Mouse (Mus musculus) forebrain, embryonic 15.5 days (tissue): ENCODE results near the gene Il31ra. TPM values are rescaled to one million over a fixed set of nuclear protein-coding genes. Genes with fewer than 3 reads are reported as not detected.

ENCODE experiments used
- ATAC-seq: fragments of 200-750 bp; cut with Nextera tagmentation; replicated peaks from 2 replicates; pipeline ENCODE4 v1.8.0; 2017; ENCODE audit warnings: mild to moderate bottlenecking, moderate TSS enrichment, moderate library complexity
- H3K27ac ChIP-seq: fragments of 300-500 bp; sonication (generic); replicated peaks from 2 replicates; pipeline ENCODE4 v1.5.1; 2015; ENCODE audit warnings: mild to moderate bottlenecking, inconsistent platforms
- H3K27me3 ChIP-seq: fragments of 300-500 bp; sonication (generic); 2 replicates; pipeline ENCODE4 v1.6.1; 2015; ENCODE audit warnings: inconsistent platforms
- H3K36me3 ChIP-seq: fragments of 300-500 bp; sonication (generic); 2 replicates; pipeline ENCODE4 v1.6.1; 2015; ENCODE audit warnings: mild to moderate bottlenecking, inconsistent platforms
- H3K4me1 ChIP-seq: fragments of 300-500 bp; sonication (generic); 2 replicates; pipeline ENCODE4 v1.6.1; 2015; ENCODE audit warnings: inconsistent platforms
- H3K4me2 ChIP-seq: fragments of 300-500 bp; sonication (generic); replicated peaks from 2 replicates; pipeline ENCODE4 v1.6.1; 2015; ENCODE audit warnings: mild to moderate bottlenecking, inconsistent platforms
- H3K4me3 ChIP-seq: fragments of 300-500 bp; sonication (generic); 2 replicates; pipeline ENCODE4 v1.5.1; 2015; ENCODE audit warnings: mild to moderate bottlenecking, inconsistent platforms
- H3K9ac ChIP-seq: fragments of 300-500 bp; sonication (generic); replicated peaks from 2 replicates; pipeline ENCODE4 v1.6.1; 2015; ENCODE audit warnings: mild to moderate bottlenecking, inconsistent platforms
- H3K9me3 ChIP-seq: fragments of 300-500 bp; sonication (generic); 2 replicates; pipeline ENCODE4 v1.6.1; 2016; ENCODE audit warnings: inconsistent platforms
- WGBS: fragments of 180-500 bp; shearing (Covaris S2); methylation state at CpG from one replicate; pipeline ENCODE4 v1.1.7; 2015; ENCODE audit warnings: mixed read lengths; 5-methylcytosine and 5-hydroxymethylcytosine counted together
- polyA plus RNA-seq: library from polyadenylated mRNA; unstranded; fragments of >200 nt; fragmentation: Nextera tagmentation; extraction: Ambion mirVana; gene quantifications from 2 replicates; pipeline ENCODE4 v1.2.1, GENCODE M21; 2015

Il31ra gene
- polyA plus RNA-seq, 1 experiment from 2014 or later, result 0.19 TPM

DNA sequence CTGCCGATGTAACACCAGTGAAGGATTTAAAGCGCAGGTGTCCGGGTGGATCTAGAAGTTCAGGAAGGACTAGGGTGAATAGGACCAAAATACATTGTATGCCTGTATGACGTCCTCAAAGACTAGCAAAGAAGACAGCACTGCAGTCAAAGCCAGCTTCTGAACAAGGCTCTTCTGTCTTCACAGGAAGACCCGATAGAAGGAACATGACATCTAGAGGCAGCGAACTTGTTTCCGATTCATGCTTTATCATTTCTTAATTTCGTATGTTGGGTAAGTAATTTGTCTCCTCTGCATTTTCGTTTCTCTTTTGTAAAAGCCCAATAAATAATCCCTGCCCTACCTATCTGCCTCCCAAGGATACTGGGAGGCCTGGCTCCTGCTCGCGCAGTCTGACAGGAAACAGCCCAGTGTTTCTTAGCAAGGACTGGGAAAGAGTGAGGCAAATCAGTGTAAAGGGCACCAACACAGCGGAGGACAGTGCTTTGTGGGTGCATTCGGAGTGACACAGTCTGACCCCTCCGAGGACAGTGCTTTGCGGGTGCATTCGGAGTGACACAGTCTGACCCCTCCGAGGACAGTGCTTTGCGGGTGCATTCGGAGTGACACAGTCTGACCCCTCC, 121.6 kb downstream of the Il31ra start:
- Histone ChIP-seq H3K36me3 (peaks cover 8% of the 10 kb centered on the region; the same call in 1 of the 2 replicates), H3K27me3 (no peaks in the 10 kb centered on the region), H3K9ac (no peak overlapping the region), H3K4me3 (no peak overlapping the region), H3K4me1 (no peaks in the 10 kb centered on the region), H3K4me2 (no peak overlapping the region), H3K27ac (no peak overlapping the region), H3K9me3 (no peaks in the 10 kb centered on the region)
- WGBS, result 90% methylated on average over 19 of the region's 19 CpGs
- ATAC-seq, result no peak

DNA sequence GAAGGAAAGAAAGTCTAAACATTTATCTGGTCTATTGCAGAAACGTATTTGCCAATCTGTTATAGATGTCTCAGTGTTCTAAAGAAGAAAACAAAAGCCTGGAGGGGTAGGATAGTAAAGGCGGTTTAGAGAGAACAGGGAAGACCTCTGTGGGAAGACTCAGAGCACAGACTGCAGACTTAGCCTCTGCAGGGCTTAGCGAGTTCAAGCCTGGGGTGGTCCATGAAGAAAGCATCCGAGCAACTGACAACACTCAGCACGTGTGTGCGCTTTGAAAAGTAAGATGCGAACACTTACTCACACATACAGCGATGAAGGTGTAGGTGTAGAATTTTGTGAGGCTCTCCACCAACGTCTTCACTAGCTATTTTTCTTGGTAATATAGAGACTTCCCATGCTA, 123.0 kb downstream of the Il31ra start:
- H3K36me3 ChIP-seq, result peaks cover 6% of the 10 kb centered on the region; the same call in 1 of the 2 replicates

More for the DNA sequence above, 123.0 kb downstream of the Il31ra start:
- Histone ChIP-seq H3K4me3 (no peak overlapping the region), H3K27me3 (no peaks in the 10 kb centered on the region), H3K4me2 (no peak overlapping the region), H3K27ac (no peak overlapping the region), H3K9ac (no peak overlapping the region), H3K4me1 (no peaks in the 10 kb centered on the region), H3K9me3 (no peaks in the 10 kb centered on the region)
- ATAC-seq, result no peak
- WGBS, result 88% methylated on average over 9 of the region's 9 CpGs

Other genes starting within 250 kb of the Il31ra start
- 11.3 and 15.1 TPM in 2 replicates for gene Il6st, start 130.3 kb downstream of the Il31ra start, polyA plus RNA-seq
- gene Ddx4, start 58.1 kb upstream of the Il31ra start, polyA plus RNA-seq, result 0.60 and 0.61 TPM in 2 replicates
- 28.0 and 29.6 TPM in 2 replicates for gene Slc38a9, start 66.4 kb upstream of the Il31ra start, polyA plus RNA-seq
- gene Plpp1, start 206.4 kb upstream of the Il31ra start, polyA plus RNA-seq, result 38.0 and 39.3 TPM in 2 replicates